Mouse (Mus musculus) testis, adult 2 months (tissue): ENCODE measurements around the gene Trak2. TPM values are rescaled to one million over a fixed set of nuclear protein-coding genes. Genes with fewer than 3 reads are reported as not detected.
"Not testable (repeated sequence)": the region's sequence is repeated elsewhere in the genome, so short reads cannot be mapped to it uniquely, and the experiment has no call there.

Source experiments
- H3K27ac ChIP-seq: fragments of 200-500 bp; 2 replicates; pipeline ENCODE4 v1.5.1; 2012; ENCODE audit warnings: low read depth, low read length; ENCODE audit not compliant: control insufficient read depth, insufficient read depth
- H3K27me3 ChIP-seq: fragments of 200-500 bp; 2 replicates; pipeline ENCODE4 v1.6.1; 2012; ENCODE audit warnings: mild to moderate bottlenecking, low read length, moderate library complexity; ENCODE audit not compliant: control insufficient read depth, insufficient read depth
- H3K36me3 ChIP-seq: fragments of 200-500 bp; 2 replicates; pipeline ENCODE4 v1.6.1; 2012; ENCODE audit warnings: mild to moderate bottlenecking, low read length; ENCODE audit not compliant: control insufficient read depth, insufficient read depth
- H3K4me1 ChIP-seq: fragments of 200-500 bp; 2 replicates; pipeline ENCODE4 v1.6.1; 2012; ENCODE audit warnings: low read length; ENCODE audit not compliant: control insufficient read depth, insufficient read depth
- H3K4me3 ChIP-seq: fragments of 200-500 bp; 2 replicates; pipeline ENCODE4 v1.5.1; 2012; ENCODE audit warnings: low read depth, mild to moderate bottlenecking, low read length, moderate library complexity, mixed read lengths; ENCODE audit not compliant: control insufficient read depth
- polyA plus RNA-seq: library from polyadenylated mRNA; depleted of rRNA; stranded (reverse); fragments of >200 nt; gene quantifications from 2 replicates; pipeline ENCODE4 v1.2.3, GENCODE M21; 2012; rRNA removed

Gene Trak2
- polyA plus RNA-seq, 1 experiment, result 3.6 TPM

- H3K4me3 ChIP-seq, H3K27me3 ChIP-seq, H3K36me3 ChIP-seq, H3K27ac ChIP-seq, H3K4me1 ChIP-seq: not testable (repeated sequence)
These were observed 114.1 kb downstream of the Trak2 start for GRCm38 (mm10) chr1:58859131-58859530.

DNA sequence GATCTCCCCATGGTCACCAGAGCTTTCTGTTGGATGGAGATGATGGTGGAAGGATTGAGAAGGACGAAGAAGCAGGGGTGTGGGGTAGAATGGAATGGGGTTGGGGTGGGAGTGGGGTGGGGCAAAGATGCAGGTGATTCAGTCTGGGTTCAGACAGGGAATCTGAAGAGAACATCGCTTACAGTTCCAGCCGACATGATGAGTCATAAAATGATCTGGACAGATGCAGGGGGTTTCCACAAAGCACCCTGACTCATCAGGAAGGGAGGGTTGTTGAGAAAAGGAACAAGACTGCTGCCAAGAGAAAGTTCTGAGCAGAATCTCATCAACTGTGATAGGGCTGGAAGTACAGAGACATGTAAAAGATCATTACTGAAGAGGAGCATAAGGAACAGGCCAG lies 116.4 kb downstream of the Trak2 start:
- H3K27me3 ChIP-seq, H3K4me3 ChIP-seq, H3K27ac ChIP-seq, H3K36me3 ChIP-seq, H3K4me1 ChIP-seq: not testable (repeated sequence)

Other genes starting within 250 kb of the Trak2 start
- gene Casp8, start 178.1 kb downstream of the Trak2 start, polyA plus RNA-seq, result 0.73 and 0.90 TPM in 2 replicates
- gene Stradb, start 92 bp upstream of the Trak2 start, polyA plus RNA-seq, result 10.9 and 11.6 TPM in 2 replicates
- gene C2cd6, start 121.5 kb upstream of the Trak2 start, polyA plus RNA-seq, result 80.0 and 90.1 TPM in 2 replicates
- gene Tmem237, start 147.0 kb upstream of the Trak2 start, polyA plus RNA-seq, result 56.1 and 59.7 TPM in 2 replicates
- 1.6 and 1.8 TPM in 2 replicates for gene Mpp4, start 190.0 kb upstream of the Trak2 start, polyA plus RNA-seq